Mouse (Mus musculus) testis, postnatal 10 days (tissue): ENCODE results near the gene Lsm14a.

Experiments used
- DNase-seq: peaks from one replicate; pipeline ENCODE4 v3.0.0; 2021; ENCODE audit warnings: low spot score

Lsm14a gene

DNA sequence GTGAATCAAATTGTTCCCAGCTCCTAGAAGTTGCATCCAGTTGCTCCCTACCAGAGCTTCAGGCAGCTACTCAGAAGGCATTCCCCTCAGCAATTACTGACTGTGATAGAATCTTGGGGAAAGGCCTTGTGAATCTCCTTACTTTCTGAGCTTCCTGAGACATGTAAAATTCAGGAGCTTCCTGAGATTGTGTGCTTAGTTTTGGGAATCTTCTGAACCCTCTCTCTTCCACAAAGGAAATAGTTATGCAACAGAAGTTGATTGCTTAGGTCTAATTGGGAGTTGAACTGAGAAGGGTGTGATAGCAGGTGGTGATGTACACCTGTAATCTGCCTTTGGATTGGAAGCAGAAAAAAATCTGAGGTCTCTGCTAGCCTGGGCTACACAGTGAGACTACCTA, at the start of gene Lsm14a:
Gene Lsm14a, minus strand, starts transcription at position 101 of the 400 bp plus-strand sequence.
- DNase-seq = no peak

DNA sequence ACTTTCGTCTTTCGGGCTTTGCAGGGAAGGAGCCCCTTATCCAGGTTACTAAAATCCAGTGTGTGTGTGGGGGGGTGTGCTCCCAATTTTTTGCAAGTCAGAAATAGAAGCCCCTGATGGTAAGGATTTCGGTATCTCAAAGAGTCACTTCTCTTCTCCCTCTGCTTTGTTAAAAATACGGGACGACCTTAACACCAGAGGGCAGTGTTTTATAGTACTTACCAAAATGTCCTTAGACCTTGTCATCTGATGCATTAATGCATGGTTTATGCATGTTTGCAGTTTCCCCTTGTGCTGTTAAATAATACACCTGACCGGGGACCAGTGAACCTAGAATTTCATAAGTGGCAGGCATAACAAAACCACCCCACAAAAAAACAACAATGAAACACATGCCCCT, 45.8 kb upstream of the Lsm14a start:
- no peak for DNase-seq

DNA sequence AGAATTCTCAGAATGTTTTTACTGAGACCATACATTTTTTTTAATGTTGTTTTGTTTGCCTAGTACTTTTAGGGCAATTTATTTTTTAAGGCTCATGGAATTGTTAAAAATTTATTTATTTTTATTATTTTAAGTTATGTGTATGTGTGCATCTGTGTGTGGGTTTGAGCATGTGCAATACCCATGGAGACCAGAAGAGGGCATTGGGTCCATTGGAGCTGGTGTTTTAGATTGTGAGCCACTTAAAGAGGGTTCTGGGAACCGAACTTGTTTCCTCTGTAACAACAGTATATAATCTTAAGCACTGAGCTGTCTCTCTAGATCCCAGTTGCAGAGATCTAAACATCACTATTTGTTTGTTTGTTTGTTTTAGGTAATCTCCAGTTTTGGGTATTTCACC, 40.5 kb upstream of the Lsm14a start:
- DNase-seq = no peak

DNA sequence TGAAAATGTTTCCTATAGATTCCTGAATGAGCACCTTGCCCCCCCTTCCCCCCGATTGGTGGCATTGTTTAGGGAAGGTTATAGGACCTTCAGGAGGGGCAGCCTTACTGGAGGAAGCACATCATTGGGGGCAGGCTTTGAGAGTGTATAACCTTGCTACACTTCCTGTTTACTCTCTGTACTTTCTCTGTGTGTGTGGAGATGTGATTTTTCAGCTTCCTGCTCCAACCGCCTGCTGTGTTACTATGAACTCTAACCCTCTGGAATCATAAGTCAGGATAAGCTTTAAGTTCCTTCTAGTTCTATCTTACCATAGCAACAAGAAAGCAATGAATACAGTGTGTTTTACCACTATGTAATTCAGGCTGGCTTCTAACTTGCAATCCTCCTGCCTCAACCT, 28.1 kb upstream of the Lsm14a start:
- DNase-seq = no peak

DNA sequence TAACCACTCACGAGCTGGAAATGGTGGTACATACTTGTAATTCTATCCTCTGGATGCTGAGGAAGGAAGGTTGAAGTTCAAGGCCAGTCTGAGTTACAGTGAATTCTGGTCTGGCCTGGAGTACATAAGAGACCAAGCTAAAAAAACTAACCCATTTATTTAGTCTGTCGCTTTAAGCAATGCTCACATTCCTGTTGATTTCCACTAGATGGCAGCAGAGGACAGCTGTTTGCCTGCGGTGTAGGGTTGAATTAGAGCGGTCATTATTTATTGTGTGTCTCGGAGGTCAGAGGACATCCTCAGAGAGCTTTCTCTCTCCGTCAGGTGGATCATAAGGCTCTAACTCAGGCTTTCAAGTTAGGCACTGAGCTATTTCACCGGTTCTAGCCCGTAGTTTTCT, 14.4 kb upstream of the Lsm14a start:
- no peak for DNase-seq

DNA sequence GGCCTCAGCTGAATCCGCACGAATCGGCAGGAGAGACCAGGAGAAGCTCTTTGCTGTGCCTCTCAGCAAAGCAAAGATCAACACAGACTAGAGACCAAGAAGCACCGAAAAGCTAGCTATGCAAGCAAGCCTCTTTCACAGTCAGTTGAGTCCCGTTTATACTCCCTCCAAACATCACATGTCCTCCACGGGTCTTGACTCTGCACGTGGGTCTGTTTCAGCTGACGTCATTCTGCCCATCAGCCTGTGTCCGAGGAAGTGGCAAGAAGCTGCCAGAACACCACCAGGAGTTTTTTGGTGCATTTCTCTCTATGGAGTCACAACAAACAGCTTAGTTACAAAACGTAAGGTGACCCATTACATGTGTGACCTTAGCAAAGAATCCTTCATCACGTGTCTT, 10.8 kb upstream of the Lsm14a start:
- no peak for DNase-seq

DNA sequence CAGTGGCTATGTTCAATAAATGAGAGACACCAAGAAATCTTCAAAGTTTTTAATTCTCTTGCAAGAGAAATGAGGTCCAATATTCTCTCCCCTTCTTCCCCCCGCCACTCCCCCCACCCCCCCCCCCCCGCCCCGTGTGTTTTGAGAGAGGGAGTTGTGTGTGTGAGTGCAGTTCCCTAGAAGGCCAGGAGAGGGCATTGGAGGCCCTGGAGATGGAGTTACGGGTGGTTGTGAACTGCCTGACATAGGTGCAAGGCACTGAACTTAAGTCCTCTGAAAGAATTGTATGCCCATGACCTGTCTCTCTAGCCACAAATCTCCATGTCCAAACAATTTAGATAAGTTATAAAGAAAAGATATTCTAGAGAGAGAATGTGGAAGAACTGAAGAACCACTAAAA, 7.0 kb upstream of the Lsm14a start:
- DNase-seq = no peak

DNA sequence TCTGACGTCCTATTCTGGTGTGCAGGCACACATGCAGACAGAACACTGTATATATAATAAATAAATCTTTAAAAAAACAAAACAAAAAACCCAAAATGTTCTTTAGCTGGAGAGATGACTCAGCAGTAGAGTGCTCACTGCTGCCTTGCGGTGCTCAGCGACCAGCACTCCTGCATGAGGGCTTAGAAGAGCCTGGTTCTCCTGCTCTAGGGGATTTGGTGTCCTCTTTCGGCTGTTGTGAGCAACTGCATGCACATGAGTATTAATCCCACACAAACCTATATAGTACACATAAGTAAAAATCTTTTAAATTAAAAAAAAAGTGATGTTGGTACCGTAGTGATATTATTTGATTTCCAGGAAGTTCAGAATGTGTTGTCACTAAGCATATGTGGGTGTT, 5.7 kb upstream of the Lsm14a start:
- no peak for DNase-seq

DNA sequence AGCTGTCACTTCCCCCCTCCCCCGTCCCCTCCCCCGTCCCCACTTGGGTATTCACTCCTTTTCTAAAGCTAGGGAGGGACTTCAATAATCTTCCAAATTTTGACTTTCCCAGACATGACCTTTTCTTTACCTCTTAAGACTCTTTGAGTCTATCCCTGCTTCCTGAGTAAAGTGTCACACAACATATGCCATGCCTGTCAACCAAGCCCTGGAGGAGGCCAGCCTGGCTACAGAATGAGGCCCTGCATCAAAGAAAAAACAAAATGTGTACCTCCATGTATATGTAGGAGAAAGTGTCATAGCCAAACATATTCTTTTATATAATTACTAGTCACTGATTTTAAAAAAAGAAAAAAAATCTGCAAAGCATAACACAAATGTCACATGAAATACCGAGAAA, 3.7 kb upstream of the Lsm14a start:
- no peak for DNase-seq

DNA sequence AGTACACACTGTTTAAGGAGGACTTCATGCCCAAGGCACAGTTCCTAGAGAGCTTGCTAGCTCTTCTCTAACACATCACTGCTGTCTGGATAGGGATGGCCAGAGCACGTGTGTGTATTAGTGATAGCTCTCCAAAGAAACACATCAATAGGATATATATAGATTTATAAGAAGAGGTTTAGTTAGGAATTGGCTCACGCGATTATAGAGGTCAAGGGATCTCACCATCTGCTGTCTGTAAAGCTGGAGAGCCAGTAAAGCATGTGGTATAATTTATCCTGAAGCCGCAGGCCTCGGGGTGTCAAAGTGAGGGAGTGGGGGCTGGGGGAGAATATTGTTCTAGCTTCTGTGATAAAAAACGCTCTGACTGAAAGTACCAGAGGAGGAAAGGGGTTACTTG, 2.6 kb upstream of the Lsm14a start:
- no peak for DNase-seq

DNA sequence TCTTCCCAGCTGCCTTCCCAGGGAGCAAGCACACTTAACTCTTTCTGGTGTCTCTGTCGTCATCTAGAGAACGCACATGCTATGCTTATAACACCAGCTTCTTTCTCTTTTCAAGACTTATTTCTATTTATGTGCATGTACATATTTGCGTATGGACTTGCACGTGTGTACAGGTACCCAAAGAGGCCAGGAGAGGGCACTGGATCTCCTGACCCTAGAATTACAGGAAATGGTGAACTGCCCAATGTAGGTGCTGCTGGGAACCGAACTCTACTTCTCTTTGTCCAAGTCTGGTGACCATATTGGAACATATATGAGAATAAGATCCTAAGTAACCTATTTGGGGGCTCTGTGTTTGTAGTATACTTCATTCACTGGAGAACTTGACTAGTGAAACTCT, 1.5 kb upstream of the Lsm14a start:
- no peak for DNase-seq

DNA sequence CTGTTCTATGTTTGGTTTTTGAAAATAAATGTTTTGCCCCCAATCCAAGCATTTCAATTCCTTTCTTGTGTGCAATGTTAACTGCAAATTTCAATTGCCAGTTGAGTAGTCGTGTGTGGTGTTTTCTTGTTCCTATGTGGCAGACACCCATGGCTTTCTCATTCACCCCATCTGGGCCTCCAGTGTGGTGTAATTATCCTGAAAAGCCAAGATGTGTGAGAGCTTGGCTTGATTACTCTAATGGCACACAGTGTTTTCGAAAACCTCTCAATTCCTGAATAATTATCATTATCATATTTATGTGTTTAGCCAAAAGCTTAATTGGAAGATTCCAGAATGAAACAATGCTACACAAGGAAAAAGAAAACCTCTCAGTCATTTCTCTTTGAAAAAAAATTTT, 976 bp upstream of the Lsm14a start:
- no peak for DNase-seq

DNA sequence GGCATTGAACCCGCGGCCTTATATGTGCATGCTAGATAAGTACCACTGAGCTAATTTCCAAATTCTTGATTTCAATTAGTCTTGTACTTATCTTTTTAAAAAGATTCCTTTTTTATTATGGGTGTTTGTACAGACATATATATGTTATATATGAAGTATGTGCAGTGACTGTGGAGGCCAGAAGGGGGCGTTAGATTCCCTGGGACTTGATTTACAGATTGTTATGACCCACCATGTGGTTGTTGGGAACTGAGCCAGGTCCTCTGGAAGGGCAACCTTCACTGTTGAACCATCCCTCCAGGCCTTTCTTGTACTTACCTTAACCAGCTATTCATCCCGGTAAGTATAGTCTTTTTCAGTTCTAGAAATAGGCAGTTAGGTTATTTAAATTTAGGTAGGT, 780 bp downstream of the Lsm14a start:
- no peak for DNase-seq

DNA sequence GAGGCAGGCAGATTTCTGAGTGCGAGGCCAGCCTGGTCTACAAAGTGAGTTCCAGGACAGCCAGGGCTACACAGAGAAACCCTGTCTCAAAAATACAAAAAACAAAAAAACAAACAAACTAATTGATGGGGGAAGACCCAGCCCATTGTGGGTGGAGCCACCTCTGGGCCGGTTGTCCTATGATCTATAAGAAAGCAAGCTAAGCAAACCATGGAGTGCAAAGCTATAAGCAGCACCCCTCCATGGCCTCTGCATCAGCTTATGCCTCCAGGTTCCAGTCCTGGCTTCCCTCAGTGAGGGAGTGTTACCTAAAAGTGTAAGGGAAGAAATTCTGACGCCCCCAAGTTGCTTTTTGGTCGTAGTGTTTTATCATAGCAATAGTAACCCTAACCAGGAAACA, 1.4 kb downstream of the Lsm14a start:
- no peak for DNase-seq

DNA sequence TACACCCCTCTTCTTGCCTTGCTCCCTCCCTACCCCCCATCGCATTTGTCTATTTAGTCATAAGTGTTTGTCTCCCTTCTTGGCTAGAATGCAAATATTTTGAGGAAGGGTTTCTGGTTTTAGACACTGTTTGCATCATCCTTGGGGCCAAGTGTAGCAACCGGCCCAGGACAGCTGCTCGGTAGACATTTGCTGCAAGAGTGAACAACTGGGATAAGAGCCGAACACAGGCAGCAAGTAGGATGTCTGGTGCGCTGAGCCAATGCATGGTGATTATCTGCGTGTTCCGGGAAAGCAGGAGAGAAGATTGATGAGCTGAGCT, 2.3 kb downstream of the Lsm14a start:
- DNase-seq = no peak

DNA sequence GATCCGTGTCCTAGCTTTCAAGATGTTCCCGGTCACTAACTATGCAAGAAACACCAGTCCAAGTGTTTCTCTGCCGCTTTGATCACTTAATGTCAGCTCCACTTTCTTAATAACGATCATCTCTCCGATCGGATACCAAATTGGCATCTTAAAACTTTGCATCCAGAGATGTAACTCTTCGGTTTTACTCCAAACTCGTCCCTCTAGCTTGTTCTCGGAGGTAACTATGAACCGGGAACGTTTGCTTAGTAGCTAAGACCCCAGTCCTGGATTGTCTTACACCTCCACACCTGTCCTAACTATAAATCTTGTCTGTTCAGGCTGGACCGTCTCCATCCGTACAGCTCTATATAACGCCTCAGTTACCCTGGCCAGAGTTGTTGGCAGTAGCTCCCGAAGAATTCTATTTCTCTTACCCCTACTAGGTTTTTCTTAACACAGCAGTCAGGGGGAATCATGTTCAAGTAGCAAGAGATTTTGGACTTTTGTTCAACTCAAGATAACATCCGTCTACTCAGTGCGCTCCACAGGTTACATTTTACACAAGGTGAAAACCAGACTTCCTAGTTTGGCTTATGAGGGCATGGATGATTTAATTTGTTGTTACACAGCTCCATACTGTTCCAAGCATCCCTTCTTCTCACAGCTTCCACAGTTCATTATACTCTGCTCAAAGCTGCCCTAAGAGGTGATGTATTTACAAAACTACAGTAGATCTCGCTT, 2.8 kb downstream of the Lsm14a start:
- DNase-seq = no peak

DNA sequence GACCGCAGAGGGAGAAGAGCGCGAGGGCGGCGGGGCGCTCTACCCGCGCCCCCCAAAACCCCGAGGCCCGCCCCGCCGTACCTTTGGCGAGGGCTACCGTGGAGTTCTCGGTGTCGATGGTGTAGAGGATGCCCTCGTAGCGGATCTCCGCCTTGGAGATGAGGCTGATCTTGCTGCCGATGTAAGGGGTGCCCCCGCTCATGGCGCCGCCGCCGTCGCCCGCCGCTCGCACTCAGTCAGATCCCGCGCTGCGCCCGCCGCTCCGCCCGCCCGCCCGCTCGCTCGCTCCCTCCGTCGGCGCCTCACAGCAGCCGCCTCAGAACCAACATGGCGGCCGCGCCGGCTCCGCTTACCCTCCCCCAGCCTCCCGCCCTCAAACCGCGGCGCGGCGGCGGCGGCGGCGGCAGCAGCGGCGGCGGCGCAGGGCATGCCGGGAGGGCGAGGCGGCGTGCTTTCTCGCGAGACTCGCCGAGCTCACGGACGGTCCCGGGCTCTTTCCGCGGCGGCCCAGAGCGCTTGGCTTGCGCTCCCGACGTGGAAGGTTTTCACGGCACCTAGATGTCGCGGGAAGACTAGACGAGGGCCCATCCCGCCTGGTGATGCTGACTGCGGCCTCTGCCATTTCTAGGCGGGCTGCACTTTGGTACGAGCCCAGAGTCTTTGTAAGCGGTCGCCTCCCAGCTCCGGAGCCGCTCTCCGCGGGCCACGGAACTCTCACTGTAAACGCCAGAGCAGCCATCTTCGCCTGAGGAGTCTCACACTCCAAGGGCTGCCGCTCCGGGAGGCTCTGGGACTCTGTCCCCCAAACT, 3.6 kb downstream of the Lsm14a start:
- DNase-seq = peak; percentile 97

DNA sequence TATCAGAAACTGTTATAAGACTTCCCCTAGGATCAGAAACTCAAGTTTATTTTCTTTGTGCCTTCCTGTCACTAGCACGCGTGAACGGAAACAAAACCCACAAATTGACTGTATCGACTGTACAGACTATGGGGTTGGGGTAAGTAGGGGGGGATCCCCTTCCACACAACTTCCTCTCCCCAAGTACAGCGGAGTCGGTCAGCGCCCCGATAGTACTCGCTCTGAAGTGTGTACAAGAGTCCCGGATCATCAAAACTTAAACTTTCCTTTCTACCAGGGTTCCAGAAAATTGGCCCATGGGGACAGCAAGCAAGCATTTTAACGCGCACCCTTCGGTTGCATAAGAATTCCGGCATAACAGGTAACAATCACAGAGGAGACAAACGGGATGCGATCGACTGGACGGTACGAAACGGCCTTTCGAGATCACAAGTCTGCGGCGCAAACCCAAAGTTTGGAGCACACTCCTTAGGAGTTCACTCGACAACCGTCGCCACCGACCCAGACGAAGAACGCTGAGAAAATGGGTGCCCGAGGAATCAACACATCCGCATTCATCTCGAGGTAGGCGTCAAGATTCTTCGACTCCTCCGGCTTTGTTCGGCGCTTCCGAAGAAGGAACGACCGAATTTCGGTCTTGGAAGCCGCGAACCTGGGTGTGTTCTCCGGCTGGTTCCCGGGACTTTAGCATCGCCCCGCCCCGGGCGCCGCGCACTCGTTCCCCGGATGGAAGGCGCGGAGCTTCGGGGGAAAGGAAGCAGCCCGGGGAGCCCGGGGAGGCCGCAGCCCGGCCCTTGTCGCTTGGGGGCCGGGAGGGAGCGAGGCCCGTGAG, 4.5 kb downstream of the Lsm14a start:
- DNase-seq = peak; percentile 85

DNA sequence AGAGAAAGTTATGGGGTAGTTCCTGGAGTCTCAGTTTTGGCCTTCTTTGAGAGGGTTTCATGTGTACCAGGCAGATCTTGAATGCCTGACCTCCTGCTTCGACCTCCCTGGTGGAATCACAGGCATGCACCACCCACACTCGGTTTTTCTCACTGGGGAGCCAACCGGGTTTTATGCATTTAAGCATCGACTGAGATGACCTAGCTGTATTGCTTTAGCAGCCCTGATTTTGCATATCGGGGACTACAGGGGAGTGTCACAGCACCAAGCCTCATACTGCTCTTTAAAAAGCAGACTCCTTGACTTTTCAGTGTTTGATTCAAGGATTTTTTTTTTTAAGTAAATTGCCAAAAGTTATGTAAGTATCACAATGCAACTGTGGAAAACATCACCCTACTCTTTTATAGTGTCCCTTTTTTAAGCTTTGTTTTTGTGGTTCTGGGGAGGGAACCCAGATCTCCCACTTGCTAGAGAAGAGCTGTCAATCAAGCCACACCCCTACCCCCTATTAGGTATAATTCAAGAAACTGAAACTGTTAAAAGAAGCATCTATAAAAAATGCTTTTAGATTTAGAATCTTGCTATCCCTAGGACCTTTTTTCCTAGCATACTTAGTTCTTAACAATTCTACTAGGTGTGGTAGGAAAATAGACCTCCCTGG, 5.2 kb downstream of the Lsm14a start:
- DNase-seq = no peak

DNA sequence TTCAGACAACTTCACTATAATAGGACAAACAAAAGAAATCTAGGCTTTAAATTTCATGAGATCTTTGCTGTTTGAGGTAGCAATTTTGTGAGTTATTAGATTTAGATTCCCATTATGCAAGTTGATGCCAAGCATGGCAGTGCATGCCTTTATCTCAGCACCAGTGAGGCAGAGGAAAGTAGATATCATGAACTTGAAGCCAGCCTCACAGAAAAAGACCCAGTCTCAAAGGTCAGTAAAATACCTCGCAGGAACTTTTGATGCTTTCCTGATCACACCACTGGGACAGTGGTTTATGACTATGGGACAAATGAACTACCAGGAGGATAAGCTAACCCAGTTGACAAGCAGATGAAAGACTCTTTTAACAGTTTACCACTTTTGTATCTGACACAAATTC, 10.3 kb downstream of the Lsm14a start:
- DNase-seq = no peak

DNA sequence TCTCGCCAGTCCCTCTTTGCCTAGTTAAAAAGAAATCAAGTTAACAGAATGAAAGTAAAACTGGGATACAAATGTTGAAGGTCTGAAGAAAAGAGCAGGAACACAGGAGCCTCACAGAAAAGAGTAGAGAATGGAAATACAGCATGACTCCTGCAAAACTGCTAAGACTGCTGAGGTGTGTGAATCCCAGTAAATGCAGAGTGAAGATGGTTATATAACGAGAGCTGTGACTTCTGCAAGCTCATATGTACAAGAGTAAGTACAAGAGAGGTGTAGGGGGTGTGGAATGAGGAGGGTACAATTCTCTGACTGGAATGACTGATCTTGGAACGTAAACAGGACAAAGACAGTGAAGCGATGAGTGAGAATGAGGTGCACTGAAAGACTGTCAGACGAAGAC, 11.4 kb downstream of the Lsm14a start:
- DNase-seq = no peak

DNA sequence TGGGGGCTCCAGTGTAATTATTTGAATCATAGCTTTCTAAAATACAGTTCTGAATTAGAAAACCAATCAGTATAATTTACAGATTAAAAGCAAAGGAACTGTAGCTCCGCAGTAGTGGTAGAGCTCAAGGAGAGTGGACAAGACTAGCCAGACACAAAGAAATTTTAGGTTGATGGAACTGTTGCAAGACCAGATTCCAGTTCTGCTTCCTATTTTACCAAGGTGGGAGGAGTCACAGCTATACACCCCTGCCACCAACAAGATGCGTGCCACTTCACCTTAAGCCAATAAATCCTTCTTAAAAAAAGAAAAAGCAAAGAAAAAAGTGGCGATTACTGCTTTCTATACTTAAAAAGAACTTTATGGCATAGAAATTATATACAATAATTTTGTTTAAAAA, 12.8 kb downstream of the Lsm14a start:
- DNase-seq = no peak

DNA sequence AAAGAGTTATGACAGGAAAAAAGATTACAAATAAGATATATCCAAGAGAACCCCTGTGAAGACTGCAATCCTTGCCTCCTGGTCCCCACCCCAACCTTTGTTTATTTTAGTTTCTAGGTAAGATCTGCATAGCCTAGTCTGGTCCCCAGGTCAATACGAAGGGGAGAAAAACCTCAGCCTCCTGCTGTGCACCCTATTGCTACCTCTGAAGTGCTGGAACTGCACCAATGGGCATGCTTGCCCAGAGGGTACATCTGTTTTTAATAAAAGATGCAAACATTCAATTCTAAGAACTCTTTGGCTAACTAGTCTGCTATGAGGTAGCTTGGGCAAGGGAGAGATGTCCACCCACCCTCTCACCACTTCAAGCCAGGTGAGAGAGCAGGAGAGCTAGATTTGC, 19.2 kb downstream of the Lsm14a start:
- DNase-seq = no peak
